Mouse (Mus musculus) retina, postnatal 1 day (tissue): Measurements from ENCODE around the gene Hs3st1.

Experiments
- DNase-seq: peaks from one replicate; pipeline ENCODE4 v3.0.0-alpha.2; 2012

The Hs3st1 gene

GRCm38 (mm10) chr5:39643260-39643923, 111.9 kb downstream of the Hs3st1 start:
- DNase-seq = peak; percentile 27

- DNase-seq = no peak
Observed at GRCm38 (mm10) chr5:39642222-39642770, 113.0 kb downstream of the Hs3st1 start.

GRCm38 (mm10) chr5:39639438-39640177, 115.7 kb downstream of the Hs3st1 start:
- peak; percentile 79 for DNase-seq

- no peak for DNase-seq
Observed at GRCm38 (mm10) chr5:39638926-39639325, 116.3 kb downstream of the Hs3st1 start.

GRCm38 (mm10) chr5:39637874-39638273, 117.4 kb downstream of the Hs3st1 start:
- no peak for DNase-seq

GRCm38 (mm10) chr5:39636090-39636489, 119.2 kb downstream of the Hs3st1 start:
- no peak for DNase-seq

GRCm38 (mm10) chr5:39634300-39635047, 120.8 kb downstream of the Hs3st1 start:
- no peak for DNase-seq

GRCm38 (mm10) chr5:39633206-39633605, 122.1 kb downstream of the Hs3st1 start:
- DNase-seq = no peak

GRCm38 (mm10) chr5:39630841-39631240, 124.4 kb downstream of the Hs3st1 start:
- no peak for DNase-seq

- peak; percentile 88 for DNase-seq
Observed at GRCm38 (mm10) chr5:39625037-39625473, 130.2 kb downstream of the Hs3st1 start.

- peak; percentile 29 for DNase-seq
Observed at GRCm38 (mm10) chr5:39624218-39624590, 131.1 kb downstream of the Hs3st1 start.

GRCm38 (mm10) chr5:39623304-39624217, 131.7 kb downstream of the Hs3st1 start:
- DNase-seq = no peak

GRCm38 (mm10) chr5:39620206-39620866, 134.9 kb downstream of the Hs3st1 start:
- DNase-seq = no peak

GRCm38 (mm10) chr5:39617354-39617977, 137.8 kb downstream of the Hs3st1 start:
- DNase-seq = no peak

GRCm38 (mm10) chr5:39615202-39615601, 140.1 kb downstream of the Hs3st1 start:
- no peak for DNase-seq

GRCm38 (mm10) chr5:39613534-39613933, 141.7 kb downstream of the Hs3st1 start:
- DNase-seq = no peak

- no peak for DNase-seq
Observed at GRCm38 (mm10) chr5:39612240-39612639, 143.0 kb downstream of the Hs3st1 start.

- no peak for DNase-seq
Observed at GRCm38 (mm10) chr5:39608260-39608659, 147.0 kb downstream of the Hs3st1 start.

- no peak for DNase-seq
Observed at GRCm38 (mm10) chr5:39594737-39595136, 160.5 kb downstream of the Hs3st1 start.
